Mouse (Mus musculus) thymus, adult 2 months (tissue): Measurements from ENCODE around the gene Camk2n1. TPM values are rescaled to one million over a fixed set of nuclear protein-coding genes. Genes with fewer than 3 reads are reported as not detected.
"Not testable (repeated sequence)": the region's sequence is repeated elsewhere in the genome, so short reads cannot be mapped to it uniquely, and the experiment has no call there.

Experiments
- DNase-seq: peaks from one replicate; pipeline ENCODE4 v3.0.0; 2021
- H3K27ac ChIP-seq: fragments of 200-500 bp; 2 replicates; pipeline ENCODE4 v1.5.1; 2012; ENCODE audit warnings: low read length, control low read depth; ENCODE audit not compliant: control insufficient read depth, insufficient read depth
- H3K27me3 ChIP-seq: fragments of 200-500 bp; 2 replicates; pipeline ENCODE4 v1.6.1; 2012; ENCODE audit warnings: mild to moderate bottlenecking, low read length, moderate library complexity, mixed read lengths; ENCODE audit not compliant: control insufficient read depth, insufficient read depth
- H3K36me3 ChIP-seq: fragments of 200-500 bp; 2 replicates; pipeline ENCODE4 v1.6.1; 2012; ENCODE audit warnings: mild to moderate bottlenecking, low read length, moderate library complexity; ENCODE audit not compliant: control insufficient read depth, insufficient read depth
- H3K4me1 ChIP-seq: fragments of 200-500 bp; replicated peaks from 2 replicates; pipeline ENCODE4 v1.6.1; 2012; ENCODE audit warnings: low read length; ENCODE audit not compliant: control insufficient read depth, insufficient read depth
- H3K4me3 ChIP-seq: fragments of 200-500 bp; 2 replicates; pipeline ENCODE4 v1.5.1; 2012; ENCODE audit warnings: mild to moderate bottlenecking, low read length, control low read depth, moderate library complexity; ENCODE audit not compliant: control insufficient read depth, insufficient read depth
- CTCF ChIP-seq: fragments of 200-500 bp; IDR thresholded peaks from 2 replicates; pipeline ENCODE4 v1.5.1; 2012; ENCODE audit warnings: mild to moderate bottlenecking, control low read depth, low read length, moderate library complexity, borderline replicate concordance; ENCODE audit not compliant: control insufficient read depth, poor library complexity, insufficient read depth; ENCODE audit errors: extremely low read depth
- POLR2A ChIP-seq: fragments of 200-500 bp; IDR thresholded peaks from 2 replicates; pipeline ENCODE4 v1.6.1; 2012; ENCODE audit warnings: mild to moderate bottlenecking, low read length, control low read depth, moderate library complexity; ENCODE audit not compliant: control insufficient read depth, poor library complexity, insufficient read depth; ENCODE audit errors: extremely low read depth
- WGBS: fragments of 180-500 bp; shearing (Covaris S2); methylation state at CpG from one replicate; pipeline ENCODE4 v1.1.7; 2018; 5-methylcytosine and 5-hydroxymethylcytosine counted together
- polyA plus RNA-seq: library from polyadenylated mRNA; depleted of rRNA; stranded (reverse); fragments of >200 nt; gene quantifications from 2 replicates; pipeline ENCODE4 v1.2.3, GENCODE M21; 2012

Camk2n1 gene
- polyA plus RNA-seq, 1 experiment: 2.2 TPM

DNA sequence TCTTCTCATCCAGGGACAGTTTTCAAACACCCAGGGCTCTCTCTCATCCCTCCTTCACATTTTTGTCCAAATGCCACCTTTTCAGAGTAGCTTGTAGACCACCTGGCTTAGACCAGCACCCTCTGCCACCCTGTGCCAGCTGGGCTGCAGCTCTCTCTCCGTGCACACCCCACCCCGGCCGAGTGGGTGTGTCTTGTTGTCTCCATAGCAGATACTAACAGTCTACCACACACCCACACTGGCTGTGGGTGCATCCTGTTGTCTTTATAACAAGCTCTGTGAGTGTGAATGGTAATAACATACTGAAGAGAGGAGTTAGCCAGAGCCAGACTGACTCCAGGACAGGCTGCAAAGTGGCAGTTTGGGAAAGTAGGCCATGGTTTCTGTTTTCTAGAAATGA lies 38.1 kb upstream of the Camk2n1 start:
- Histone ChIP-seq H3K27me3 (no peaks in the 10 kb centered on the region), H3K27ac (no peak overlapping the region), H3K4me3 (no peak overlapping the region), H3K4me1 (no peaks in the 10 kb centered on the region), H3K36me3 (no peaks in the 10 kb centered on the region)
- DNase-seq: no peak
- WGBS: 85% methylated on average over 3 of the region's 3 CpGs
- TF ChIP-seq POLR2A (no peak), CTCF (no peak)

DNA sequence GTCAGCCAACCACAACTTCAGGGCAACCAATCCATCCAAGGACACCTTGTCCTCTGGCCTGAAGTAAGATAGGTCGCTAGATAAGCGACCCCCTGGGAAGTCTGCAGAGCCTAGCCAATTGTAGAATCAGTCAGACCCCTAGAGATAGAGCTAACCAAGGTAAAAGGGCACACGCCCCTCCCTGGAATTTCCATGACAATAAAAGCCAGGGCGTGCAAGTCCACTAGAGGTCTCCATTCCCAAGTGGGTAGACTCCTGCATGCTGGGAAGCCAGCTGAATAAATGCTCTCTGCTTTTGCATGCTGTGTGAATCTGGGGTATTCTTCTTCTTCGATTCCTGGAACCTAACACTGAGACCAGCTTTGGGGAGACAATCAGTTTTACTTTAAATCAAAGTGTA lies 37.7 kb upstream of the Camk2n1 start:
- Histone ChIP-seq H3K4me3 (no peak overlapping the region), H3K27ac (no peak overlapping the region), H3K36me3 (no peaks in the 10 kb centered on the region), H3K4me1 (no peaks in the 10 kb centered on the region), H3K27me3 (0 out of 2 replicates have a peak, but pooled peaks cover 2% of the 10 kb centered on the region)
- 91% methylated on average over 5 of the region's 5 CpGs for WGBS
- DNase-seq: no peak
- no peak for TF ChIP-seq CTCF

DNA sequence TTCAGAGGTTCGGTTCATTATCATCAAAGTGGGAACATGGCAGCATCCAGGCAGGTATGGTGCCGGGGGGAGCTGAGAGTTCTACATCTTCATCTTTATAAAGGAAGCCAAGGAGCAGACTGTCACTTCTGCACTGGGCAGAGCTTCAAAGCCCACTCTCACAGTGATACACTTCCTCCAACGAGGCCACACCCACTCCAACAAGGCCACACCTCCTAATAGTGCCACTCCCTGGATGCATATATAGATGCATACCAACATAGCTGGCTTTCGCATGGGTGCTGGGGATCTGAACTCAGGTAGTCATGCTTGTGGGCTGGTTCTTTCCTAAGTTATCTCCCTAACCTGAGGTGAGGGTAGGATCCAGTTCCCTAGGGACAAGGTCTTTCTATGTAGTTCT lies 36.2 kb upstream of the Camk2n1 start:
- Histone ChIP-seq H3K27ac (no peak overlapping the region), H3K36me3 (no peaks in the 10 kb centered on the region), H3K4me1 (no peaks in the 10 kb centered on the region), H3K27me3 (0 out of 2 replicates have a peak, but pooled peaks cover 2% of the 10 kb centered on the region), H3K4me3 (no peak overlapping the region)
- WGBS: 72% methylated on average over 4 of the region's 4 CpGs
- DNase-seq: no peak
- TF ChIP-seq POLR2A: no peak
- TF ChIP-seq CTCF: no peak

DNA sequence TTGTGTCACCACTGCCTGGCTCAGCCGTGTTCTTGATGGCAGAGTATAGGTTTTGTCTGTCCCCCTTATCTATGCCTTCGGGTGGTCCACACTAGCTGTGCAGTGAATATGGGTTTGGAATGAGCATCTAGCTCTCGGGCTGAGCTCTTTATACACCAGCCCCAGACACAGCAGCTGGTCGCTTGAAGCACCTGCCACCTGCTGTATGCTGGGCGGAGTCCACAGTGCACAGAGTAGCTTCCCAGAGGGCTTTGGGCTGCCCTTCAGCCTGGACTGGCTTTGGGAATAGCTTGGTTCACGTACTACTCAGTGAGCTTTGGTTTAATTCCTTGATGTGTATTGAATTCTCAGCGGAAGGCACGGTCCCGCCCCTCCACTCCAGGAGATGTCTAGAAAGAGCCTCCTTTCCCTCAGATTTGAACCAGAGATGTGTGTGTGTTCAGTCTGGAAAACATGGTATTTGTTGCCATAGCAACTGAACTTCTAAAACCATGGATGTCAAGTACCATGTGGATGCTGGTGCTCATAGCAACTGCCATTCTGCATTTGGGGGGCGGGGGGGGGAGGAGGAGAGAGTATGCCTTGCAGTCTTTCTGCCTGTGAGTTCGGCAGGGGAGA lies 35.7 kb upstream of the Camk2n1 start:
- WGBS: 69% methylated on average over 11 of the region's 11 CpGs
- TF ChIP-seq CTCF (no peak), POLR2A (no peak)

DNA sequence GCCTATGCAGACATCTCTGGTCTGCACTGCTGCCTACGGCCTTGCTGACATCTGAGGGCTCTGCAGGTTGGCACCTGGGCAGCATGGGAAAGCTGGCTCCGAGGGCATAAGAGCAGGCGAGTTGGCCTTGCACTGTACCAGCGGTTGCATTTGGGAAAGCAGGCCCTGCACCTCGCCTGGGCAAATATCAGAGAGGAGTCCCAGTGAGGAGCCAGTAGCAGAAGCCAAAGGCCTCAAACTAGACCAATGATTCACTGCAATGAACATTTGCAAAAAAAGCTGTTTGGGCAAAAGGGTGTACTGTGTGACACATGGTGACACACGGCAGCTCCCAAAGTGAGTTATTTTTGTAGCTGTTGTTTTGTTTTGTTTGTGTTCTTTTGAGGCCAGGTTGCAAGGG lies 29.1 kb upstream of the Camk2n1 start:
- H3K27ac ChIP-seq: no peak overlapping the region
- WGBS: 92% methylated on average over 6 of the region's 6 CpGs

More for the DNA sequence above, 35.7 kb upstream of the Camk2n1 start:
- Histone ChIP-seq H3K4me3 (no peak overlapping the region), H3K27ac (no peak overlapping the region), H3K27me3 (0 out of 2 replicates have a peak, but pooled peaks cover 2% of the 10 kb centered on the region), H3K36me3 (no peaks in the 10 kb centered on the region), H3K4me1 (no peaks in the 10 kb centered on the region)
- no peak for DNase-seq

DNA sequence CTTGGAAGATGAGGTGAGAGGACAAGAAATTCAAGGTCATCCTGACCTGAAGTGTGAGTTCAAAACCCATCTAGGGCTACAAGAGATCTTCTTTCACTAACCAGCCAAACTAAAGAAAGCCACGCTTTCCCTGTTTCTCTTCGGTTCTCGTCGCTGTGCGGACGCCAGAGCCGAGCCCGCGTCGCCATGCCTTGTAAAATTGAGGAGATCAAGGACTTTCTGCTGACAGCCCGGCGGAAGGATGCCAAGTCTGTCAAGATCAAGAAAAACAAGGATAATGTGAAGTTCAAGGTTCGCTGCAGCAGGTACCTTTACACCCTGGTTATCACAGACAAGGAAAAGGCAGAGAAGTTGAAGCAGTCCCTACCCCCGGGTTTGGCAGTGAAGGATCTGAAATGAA lies 28.5 kb upstream of the Camk2n1 start:
- H3K27ac ChIP-seq, H3K27me3 ChIP-seq, H3K4me3 ChIP-seq, DNase-seq, H3K4me1 ChIP-seq, H3K36me3 ChIP-seq: not testable (repeated sequence)
- WGBS: 92% methylated on average over 14 of the region's 14 CpGs

More for the DNA sequence above, 29.1 kb upstream of the Camk2n1 start:
- Histone ChIP-seq H3K27me3 (0 out of 2 replicates have a peak, but pooled peaks cover 2% of the 10 kb centered on the region), H3K4me1 (no peaks in the 10 kb centered on the region), H3K36me3 (no peaks in the 10 kb centered on the region), H3K4me3 (no peak overlapping the region)
- TF ChIP-seq POLR2A (no peak), CTCF (no peak)
- DNase-seq: no peak
